Mouse (Mus musculus) CD4-positive naive resting alpha-beta T cell, adult 57 days (primary cell): Measurements from ENCODE around the gene Smim5. TPM values are rescaled to one million over a fixed set of nuclear protein-coding genes. Genes with fewer than 3 reads are reported as not detected.

ENCODE experiments used
- total RNA-seq: library from RNA; stranded (reverse); gene quantifications from one replicate; pipeline ENCODE4 v1.2.4, GENCODE M21; 2023

Gene Smim5
- not detected for total RNA-seq

GRCm38 (mm10) chr11:115899486-115900266, at the start of gene Smim5:
TSS of gene Smim5 (plus strand) at chr11:115899966.

DNA sequence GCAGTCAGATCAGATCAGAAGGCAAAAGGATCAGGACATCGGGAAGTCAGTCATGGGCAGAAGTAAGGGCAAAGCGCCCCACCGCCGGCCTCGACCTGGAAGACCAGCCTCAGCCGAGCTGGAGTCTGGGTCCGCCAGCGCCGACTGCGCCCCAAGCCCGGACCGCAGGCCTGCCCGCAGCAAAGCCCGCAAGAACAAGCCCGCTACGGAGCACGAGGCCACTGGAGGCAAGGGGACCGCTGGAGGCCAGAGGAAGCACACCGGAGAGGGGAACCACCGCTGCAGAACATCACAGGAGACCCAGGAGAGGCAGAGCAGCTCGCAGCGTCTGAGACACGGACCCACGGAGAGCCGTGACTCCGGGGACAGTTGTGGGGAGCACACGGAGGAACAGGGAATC, 41.4 kb upstream of the Smim5 start, which contains the start of gene Myo15b:
Myo15b (plus strand) TSS at position 53 of the 400 bp plus-strand sequence.

GRCm38 (mm10) chr11:115911632-115912376, 12.0 kb downstream of the Smim5 start, which contains the start of gene Smim6:
TSS of gene Smim6 (plus strand) at chr11:115912017.

DNA sequence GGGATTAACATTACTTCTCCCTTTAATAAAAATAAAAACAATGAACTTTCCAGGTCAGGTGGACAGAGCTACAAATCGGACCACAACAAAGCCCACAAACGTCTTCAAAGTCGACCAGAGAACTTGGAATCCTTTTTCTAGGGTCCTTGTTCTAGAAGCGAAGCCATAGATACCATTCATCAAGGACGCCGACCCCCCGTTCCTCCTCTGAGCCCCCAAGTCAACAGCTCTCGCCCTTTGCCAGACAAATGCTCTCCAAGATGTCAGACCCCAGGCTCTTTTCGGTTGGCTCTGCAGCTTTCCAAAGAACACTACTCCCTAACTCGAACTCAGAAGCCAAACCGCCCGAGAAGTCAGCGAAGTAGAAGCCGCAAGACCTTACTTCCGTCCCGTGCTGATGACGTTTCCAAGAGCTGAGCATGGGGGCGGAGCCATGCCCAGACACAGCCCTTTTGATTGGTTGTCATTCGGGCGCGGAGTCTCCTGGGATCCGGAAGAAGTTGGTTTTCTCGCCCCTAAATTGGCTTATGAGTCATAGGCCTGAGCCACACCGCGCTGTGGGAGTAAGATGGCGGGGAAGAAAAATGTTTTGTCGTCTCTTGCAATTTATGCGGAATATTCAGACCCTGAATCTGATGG, 33.5 kb downstream of the Smim5 start, which contains the start of the genes Sap30bp and Recql5:
Sap30bp (plus strand) TSS at position 175 of the 639 bp plus-strand sequence.
Recql5 (minus strand) TSS at position 370 of the 639 bp plus-strand sequence.

Other genes with a start within 250 kb of the Smim5 start
- gene Grb2, start 191.4 kb upstream of the Smim5 start, total RNA-seq = 156 TPM
- 71.8 TPM for gene Tmem94, start 134.5 kb upstream of the Smim5 start, total RNA-seq
- 2.3 TPM for gene Caskin2, start 86.3 kb upstream of the Smim5 start, total RNA-seq
- gene Tsen54, start 85.2 kb upstream of the Smim5 start, total RNA-seq = 18.7 TPM
- gene Llgl2, start 75.9 kb upstream of the Smim5 start, total RNA-seq = 25.2 TPM
- gene Myo15b, start 41.6 kb upstream of the Smim5 start, total RNA-seq = not detected
- not detected for gene Smim6, start 12.1 kb downstream of the Smim5 start, total RNA-seq
- gene Sap30bp, start 33.3 kb downstream of the Smim5 start, total RNA-seq = 33.5 TPM
- gene Recql5, start 33.5 kb downstream of the Smim5 start, total RNA-seq = 20.7 TPM
- 0.59 TPM for gene Itgb4, start 74.7 kb downstream of the Smim5 start, total RNA-seq
- 15.2 TPM for gene Galk1, start 112.8 kb downstream of the Smim5 start, total RNA-seq
- gene H3f3b, start 128.0 kb downstream of the Smim5 start, total RNA-seq = 1,631 TPM
- gene Unk, start 130.4 kb downstream of the Smim5 start, total RNA-seq = 58.6 TPM
- gene Unc13d, start 178.0 kb downstream of the Smim5 start, total RNA-seq = 85.3 TPM
- gene Wbp2, start 187.0 kb downstream of the Smim5 start, total RNA-seq = 174 TPM
- gene Trim47, start 227.2 kb downstream of the Smim5 start, total RNA-seq = 1.8 TPM
- gene Trim65, start 231.2 kb downstream of the Smim5 start, total RNA-seq = 39.2 TPM
- 59.1 TPM for gene Mrpl38, start 238.9 kb downstream of the Smim5 start, total RNA-seq